Comparison of ENCODE assay signal across 20 mouse cellular contexts in genomic region chr6:41100258-41100657, GRCm38 (mm10).
"Had no signal": no experiment of that assay in that cellular context is flagged by ENCODE, and none has a peak within 500 bp of the region (broad histone marks: within the 10 kb centered on the region; RNA-seq: fewer than 3 reads in every experiment).

No protein-coding gene starts in this region.

- H3K9ac ChIP-seq: lung, embryonic 14.5 days; midbrain, embryonic 12.5 days; neural tube, embryonic 13.5 days; neural tube, embryonic 15.5 days; stomach, embryonic 15.5 days had no signal

- H3K36me3 ChIP-seq: midbrain, embryonic 10.5 days; midbrain, embryonic 12.5 days; neural tube, embryonic 13.5 days; neural tube, embryonic 15.5 days; stomach, embryonic 15.5 days had no signal

- H3K4me2 ChIP-seq: lung, embryonic 14.5 days; midbrain, embryonic 12.5 days; neural tube, embryonic 13.5 days; neural tube, embryonic 15.5 days; stomach, embryonic 15.5 days had no signal

- ATAC-seq: midbrain, embryonic 16.5 days had no signal

- H3K27me3 ChIP-seq: midbrain, embryonic 12.5 days; neural tube, embryonic 13.5 days; neural tube, embryonic 15.5 days; stomach, embryonic 15.5 days had no signal

- DNase-seq: lung, adult 18-20 months; lung, embryonic 14.5 days; lung, postnatal 10 days; lung, postnatal 4 days; retina, postnatal 1 day; right cerebral cortex, adult 18-20 months; right cerebral cortex, postnatal 25 days; right cerebral cortex, postnatal 4 days; spleen, adult 18-20 months; thymus, adult 2 months; thymus, postnatal 25 days; thymus, postnatal 4 days had no signal

- H3K9me3 ChIP-seq: midbrain, embryonic 10.5 days; midbrain, embryonic 12.5 days; neural tube, embryonic 13.5 days; neural tube, embryonic 15.5 days; stomach, embryonic 15.5 days had no signal

- H3K27ac ChIP-seq: midbrain, embryonic 10.5 days; midbrain, embryonic 12.5 days; neural tube, embryonic 13.5 days; neural tube, embryonic 15.5 days; stomach, embryonic 15.5 days; stomach, postnatal 0 days had no signal

- H3K4me1 ChIP-seq: midbrain, embryonic 10.5 days; midbrain, embryonic 12.5 days; neural tube, embryonic 13.5 days; neural tube, embryonic 15.5 days; stomach, embryonic 15.5 days had no signal

- H3K4me3 ChIP-seq: midbrain, embryonic 10.5 days; midbrain, embryonic 12.5 days; myocyte; neural tube, embryonic 13.5 days; neural tube, embryonic 15.5 days; stomach, embryonic 15.5 days had no signal
